Mouse (Mus musculus) midbrain, embryonic 15.5 days (tissue): ENCODE results near the gene Calhm3. TPM values are rescaled to one million over a fixed set of nuclear protein-coding genes. Genes with fewer than 3 reads are reported as not detected.

Experiments
- ATAC-seq: fragments of 200-750 bp; cut with Nextera tagmentation; replicated peaks from 2 replicates; pipeline ENCODE4 v1.8.0; 2017; ENCODE audit warnings: moderate TSS enrichment
- H3K27ac ChIP-seq: fragments of 300-500 bp; sonication (generic); 2 replicates; pipeline ENCODE4 v1.5.1; 2015; ENCODE audit warnings: mild to moderate bottlenecking, inconsistent platforms
- H3K27me3 ChIP-seq: fragments of 300-500 bp; sonication (generic); replicated peaks from 2 replicates; pipeline ENCODE4 v1.6.1; 2015; ENCODE audit warnings: inconsistent platforms
- H3K36me3 ChIP-seq: fragments of 300-500 bp; sonication (generic); replicated peaks from 2 replicates; pipeline ENCODE4 v1.6.1; 2015; ENCODE audit warnings: inconsistent platforms
- H3K4me1 ChIP-seq: fragments of 300-500 bp; sonication (generic); 2 replicates; pipeline ENCODE4 v1.6.1; 2015; ENCODE audit warnings: inconsistent platforms
- H3K4me2 ChIP-seq: fragments of 300-500 bp; sonication (generic); 2 replicates; pipeline ENCODE4 v1.6.1; 2015; ENCODE audit warnings: inconsistent platforms, mild to moderate bottlenecking, moderate library complexity
- H3K4me3 ChIP-seq: fragments of 300-500 bp; sonication (generic); 2 replicates; pipeline ENCODE4 v1.5.1; 2015; ENCODE audit warnings: mild to moderate bottlenecking, inconsistent platforms
- H3K9ac ChIP-seq: fragments of 300-500 bp; sonication (generic); 2 replicates; pipeline ENCODE4 v1.6.1; 2015; ENCODE audit warnings: mild to moderate bottlenecking, inconsistent platforms
- H3K9me3 ChIP-seq: fragments of 300-500 bp; sonication (generic); 2 replicates; pipeline ENCODE4 v1.6.1; 2016; ENCODE audit warnings: inconsistent platforms
- WGBS: fragments of 180-500 bp; shearing (Covaris S2); methylation state at CpG from one replicate; pipeline ENCODE4 v1.1.7; 2015; ENCODE audit warnings: mixed read lengths; 5-methylcytosine and 5-hydroxymethylcytosine counted together
- polyA plus RNA-seq: library from polyadenylated mRNA; unstranded; fragments of >200 nt; fragmentation: Nextera tagmentation; extraction: Ambion mirVana; gene quantifications from 2 replicates; pipeline ENCODE4 v1.2.1, GENCODE M21; 2015

The Calhm3 gene
- polyA plus RNA-seq, 1 experiment from 2014 or later = not detected

- peak overlapping the region; percentile 81 for H3K4me2 ChIP-seq
- H3K4me1 ChIP-seq = peaks cover 24% of the 10 kb centered on the region
- H3K36me3 ChIP-seq = no peaks in the 10 kb centered on the region
- no peak for ATAC-seq
- H3K9ac ChIP-seq = peak overlapping the region; percentile 78
- peaks cover 6% of the 10 kb centered on the region for H3K27me3 ChIP-seq
- no peak overlapping the region for H3K27ac ChIP-seq
- WGBS = 9% methylated on average over 8 of the region's 8 CpGs
- H3K9me3 ChIP-seq = no peaks in the 10 kb centered on the region
- peak overlapping the region; percentile 62 for H3K4me3 ChIP-seq
Measured at GRCm38 (mm10) chr19:47180011-47180410, 22.4 kb upstream of the Calhm3 start.

GRCm38 (mm10) chr19:47179272-47179809 lies 21.8 kb upstream of the Calhm3 start:
- H3K4me2 ChIP-seq = peak overlapping the region; percentile 81
- no peaks in the 10 kb centered on the region for H3K36me3 ChIP-seq
- under 1% methylated on average over 35 of the region's 42 CpGs for WGBS
- peak overlapping the region; percentile 81 for H3K27ac ChIP-seq
- peak overlapping the region; percentile 62 for H3K4me3 ChIP-seq
- ATAC-seq = peak; percentile 52
- peaks cover 24% of the 10 kb centered on the region for H3K4me1 ChIP-seq
- H3K9ac ChIP-seq = peak overlapping the region; percentile 78
- no peaks in the 10 kb centered on the region for H3K9me3 ChIP-seq
- peaks cover 6% of the 10 kb centered on the region for H3K27me3 ChIP-seq

GRCm38 (mm10) chr19:47178431-47179271 lies 21.1 kb upstream of the Calhm3 start, which contains the start of gene Neurl1a:
Gene Neurl1a (plus strand): TSS chr19:47178820.
- WGBS = under 1% methylated on average over 94 of the region's 98 CpGs
- H3K27ac ChIP-seq = peak within 1 kb of the TSS; percentile 81
- peaks cover 6% of the 10 kb centered on the region for H3K27me3 ChIP-seq
- no peaks in the 10 kb centered on the region for H3K36me3 ChIP-seq
- H3K9ac ChIP-seq = peak within 1 kb of the TSS; percentile 78
- peak within 1 kb of the TSS; percentile 81 for H3K4me2 ChIP-seq
- H3K9me3 ChIP-seq = no peaks in the 10 kb centered on the region
- peaks cover 24% of the 10 kb centered on the region for H3K4me1 ChIP-seq
- ATAC-seq = peak; percentile 79
- peak within 1 kb of the TSS; percentile 62 for H3K4me3 ChIP-seq

DNA sequence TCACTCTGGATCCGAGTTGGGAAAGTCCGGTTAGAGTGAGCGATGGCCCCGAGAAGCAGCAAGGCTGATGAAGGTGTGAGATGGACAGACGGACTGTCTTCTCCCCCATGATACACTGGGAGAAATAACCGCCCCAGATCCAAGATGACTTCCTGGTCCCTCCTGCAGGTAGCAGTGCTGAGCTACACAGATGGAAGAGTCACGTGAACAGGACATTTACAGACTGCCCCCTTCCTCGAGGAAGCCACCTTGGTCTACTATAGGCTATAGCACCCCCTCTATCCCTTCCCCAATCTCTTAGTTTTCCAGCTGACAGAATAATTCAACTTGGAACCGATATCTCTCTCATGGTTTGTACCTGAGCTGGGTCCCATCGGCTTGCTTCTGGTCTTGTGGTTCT lies 20.4 kb upstream of the Calhm3 start:
- 20% methylated on average over 10 of the region's 10 CpGs for WGBS
- Histone ChIP-seq H3K9me3 (no peaks in the 10 kb centered on the region), H3K4me2 (peak overlapping the region; percentile 81), H3K36me3 (no peaks in the 10 kb centered on the region), H3K4me1 (peaks cover 24% of the 10 kb centered on the region), H3K9ac (no peak overlapping the region), H3K27me3 (peaks cover 6% of the 10 kb centered on the region), H3K27ac (peak overlapping the region; percentile 81), H3K4me3 (peak overlapping the region; percentile 62)
- ATAC-seq = peak; percentile 53

- ATAC-seq = no peak
Measured at GRCm38 (mm10) chr19:47176916-47177505, 19.4 kb upstream of the Calhm3 start.

GRCm38 (mm10) chr19:47175472-47175871 lies 17.9 kb upstream of the Calhm3 start:
- WGBS = 83% methylated on average over 2 of the region's 2 CpGs
- H3K9me3 ChIP-seq = no peaks in the 10 kb centered on the region
- no peaks in the 10 kb centered on the region for H3K36me3 ChIP-seq
- H3K9ac ChIP-seq = no peak overlapping the region
- H3K27ac ChIP-seq = no peak overlapping the region
- peaks cover 19% of the 10 kb centered on the region for H3K4me1 ChIP-seq
- ATAC-seq = no peak
- no peak overlapping the region for H3K4me2 ChIP-seq
- peaks cover under 1% of the 10 kb centered on the region; the same call in 1 of the 2 replicates for H3K27me3 ChIP-seq
- no peak overlapping the region for H3K4me3 ChIP-seq

More at GRCm38 (mm10) chr19:47176916-47177505, 19.4 kb upstream of the Calhm3 start:
- no peak overlapping the region for H3K9ac ChIP-seq
- no peaks in the 10 kb centered on the region for H3K9me3 ChIP-seq
- H3K4me3 ChIP-seq = no peak overlapping the region
- WGBS = 61% methylated on average over 2 of the region's 2 CpGs
- H3K4me2 ChIP-seq = no peak overlapping the region
- H3K36me3 ChIP-seq = no peaks in the 10 kb centered on the region
- peaks cover 24% of the 10 kb centered on the region for H3K4me1 ChIP-seq
- H3K27ac ChIP-seq = no peak overlapping the region
- H3K27me3 ChIP-seq = peaks cover 6% of the 10 kb centered on the region

DNA sequence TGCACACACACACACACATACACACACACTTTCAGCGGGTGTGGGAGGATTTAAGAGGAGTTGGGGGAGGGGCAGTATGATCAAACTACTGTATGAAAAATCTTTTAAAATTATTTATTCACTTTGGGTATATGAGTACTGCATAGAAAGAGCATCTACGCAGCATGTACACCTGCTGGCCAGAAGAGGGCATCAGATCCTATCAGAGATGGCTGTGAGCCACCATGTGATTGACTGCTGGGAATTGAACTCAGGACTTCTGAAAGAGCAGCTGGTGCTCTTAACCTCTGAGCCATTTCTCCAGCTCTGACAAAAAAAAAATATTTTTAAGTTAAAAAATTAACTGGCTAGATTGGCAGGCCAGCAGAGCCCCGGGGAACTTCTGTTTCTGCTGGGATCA lies 17.0 kb upstream of the Calhm3 start:
- Histone ChIP-seq H3K4me2 (no peak overlapping the region), H3K9me3 (no peaks in the 10 kb centered on the region), H3K27me3 (no peaks in the 10 kb centered on the region), H3K27ac (no peak overlapping the region), H3K36me3 (no peaks in the 10 kb centered on the region), H3K4me1 (peaks cover 9% of the 10 kb centered on the region), H3K9ac (no peak overlapping the region), H3K4me3 (no peak overlapping the region)
- ATAC-seq = no peak
- WGBS = 72% methylated on average over 3 of the region's 3 CpGs

GRCm38 (mm10) chr19:47168793-47169412 lies 11.3 kb upstream of the Calhm3 start:
- no peaks in the 10 kb centered on the region for H3K27me3 ChIP-seq
- WGBS = 23% methylated on average over 11 of the region's 11 CpGs
- H3K9ac ChIP-seq = no peak overlapping the region
- no peak overlapping the region for H3K4me3 ChIP-seq
- H3K27ac ChIP-seq = no peak overlapping the region
- 0 out of 2 replicates have a peak, but pooled peaks cover 4% of the 10 kb centered on the region for H3K4me1 ChIP-seq
- H3K4me2 ChIP-seq = peak overlapping the region; percentile 17; the same call in 1 of the 2 replicates
- no peaks in the 10 kb centered on the region for H3K36me3 ChIP-seq
- no peaks in the 10 kb centered on the region for H3K9me3 ChIP-seq
- no peak for ATAC-seq

DNA sequence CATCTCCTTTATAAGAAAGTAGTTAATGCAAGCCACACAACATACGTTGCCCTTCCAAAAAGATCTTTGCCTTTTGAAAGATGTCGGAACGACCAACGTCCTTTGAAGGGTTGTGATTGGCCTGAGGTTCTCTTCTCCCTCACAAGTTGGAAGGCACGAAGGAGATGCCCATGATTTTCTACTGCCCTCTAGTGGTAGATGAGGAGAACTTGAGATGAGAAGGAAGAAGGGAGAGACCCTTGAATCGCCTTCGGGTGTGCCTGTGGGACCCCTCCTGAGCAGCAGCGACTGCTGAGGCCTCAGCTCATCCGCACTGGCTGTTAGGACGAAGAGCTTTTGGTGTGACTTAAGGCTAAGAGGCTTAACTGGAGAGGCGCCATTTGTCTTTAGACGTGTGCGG lies 10.7 kb upstream of the Calhm3 start:
- Histone ChIP-seq H3K9me3 (no peaks in the 10 kb centered on the region), H3K4me3 (no peak overlapping the region), H3K4me1 (0 out of 2 replicates have a peak, but pooled peaks cover 4% of the 10 kb centered on the region), H3K27me3 (no peaks in the 10 kb centered on the region), H3K4me2 (peak overlapping the region; percentile 17; the same call in 1 of the 2 replicates), H3K9ac (no peak overlapping the region), H3K36me3 (no peaks in the 10 kb centered on the region), H3K27ac (no peak overlapping the region)
- WGBS = 6% methylated on average over 13 of the region's 13 CpGs
- ATAC-seq = no peak

- Histone ChIP-seq H3K4me2 (no peak overlapping the region), H3K36me3 (no peaks in the 10 kb centered on the region), H3K4me1 (0 out of 2 replicates have a peak, but pooled peaks cover 4% of the 10 kb centered on the region), H3K9me3 (no peaks in the 10 kb centered on the region), H3K27ac (no peak overlapping the region), H3K4me3 (no peak overlapping the region), H3K9ac (no peak overlapping the region), H3K27me3 (no peaks in the 10 kb centered on the region)
- WGBS = 47% methylated on average over 7 of the region's 7 CpGs
- no peak for ATAC-seq
Measured at GRCm38 (mm10) chr19:47167617-47168214, 10.2 kb upstream of the Calhm3 start.

- Histone ChIP-seq H3K4me1 (0 out of 2 replicates have a peak, but pooled peaks cover 4% of the 10 kb centered on the region), H3K4me2 (no peak overlapping the region), H3K27ac (no peak overlapping the region), H3K27me3 (no peaks in the 10 kb centered on the region), H3K9ac (no peak overlapping the region), H3K9me3 (no peaks in the 10 kb centered on the region), H3K36me3 (no peaks in the 10 kb centered on the region), H3K4me3 (no peak overlapping the region)
- ATAC-seq = no peak
- 11% methylated on average over 3 of the region's 3 CpGs for WGBS
Measured at GRCm38 (mm10) chr19:47166758-47167157, 9.2 kb upstream of the Calhm3 start.
